Mouse (Mus musculus) heart, embryonic 11.5 days (tissue): ENCODE measurements at regions not wholly inside any gene's neighbourhood (a gene's known extent, or its start where the extent isn't known, plus 50 kb on each side); places are given as distances from the start of the nearest gene placed in this dataset.

Source experiments
- ATAC-seq: fragments of 200-750 bp; cut with Nextera tagmentation; replicated peaks from 2 replicates; pipeline ENCODE4 v1.8.0; 2017; ENCODE audit warnings: moderate library complexity; ENCODE audit not compliant: insufficient number of reproducible peaks, low FRiP score, low TSS enrichment
- H3K27ac ChIP-seq: fragments of 300-500 bp; sonication (generic); 2 replicates; pipeline ENCODE4 v1.5.1; 2014; ENCODE audit warnings: mild to moderate bottlenecking, low read depth, low read length
- H3K27me3 ChIP-seq: fragments of 300-500 bp; sonication (generic); 2 replicates; pipeline ENCODE4 v1.6.1; 2014; ENCODE audit warnings: mild to moderate bottlenecking, low read length, mixed read lengths; ENCODE audit not compliant: control insufficient read depth, insufficient read depth
- H3K36me3 ChIP-seq: fragments of 300-500 bp; sonication (generic); 2 replicates; pipeline ENCODE4 v1.6.1; 2014; ENCODE audit warnings: mild to moderate bottlenecking, low read length, moderate library complexity, mixed read lengths; ENCODE audit not compliant: control insufficient read depth, insufficient read depth
- H3K4me1 ChIP-seq: fragments of 300-500 bp; sonication (generic); 2 replicates; pipeline ENCODE4 v1.6.1; 2014; ENCODE audit warnings: low read length; ENCODE audit not compliant: control insufficient read depth, insufficient read depth
- H3K4me2 ChIP-seq: fragments of 300-500 bp; sonication (generic); 2 replicates; pipeline ENCODE4 v1.6.1; 2014; ENCODE audit warnings: mild to moderate bottlenecking, moderate library complexity
- H3K4me3 ChIP-seq: fragments of 300-500 bp; sonication (generic); 2 replicates; pipeline ENCODE4 v1.5.1; 2014; ENCODE audit warnings: low read depth, low read length
- H3K9ac ChIP-seq: fragments of 300-500 bp; sonication (generic); 2 replicates; pipeline ENCODE4 v1.6.1; 2014; ENCODE audit warnings: mild to moderate bottlenecking, low read depth, low read length, moderate library complexity
- H3K9me3 ChIP-seq: fragments of 300-500 bp; sonication (generic); replicated peaks from 2 replicates; pipeline ENCODE4 v1.6.1; 2016; ENCODE audit warnings: low read length; ENCODE audit not compliant: control insufficient read depth
- WGBS: fragments of 180-500 bp; shearing (Covaris S2); extraction: QIAGEN DNeasy Blood & Tissue Kit; methylation state at CpG from one replicate; pipeline ENCODE4 v1.1.7; 2014; ENCODE audit not compliant: insufficient replicate concordance; 5-methylcytosine and 5-hydroxymethylcytosine counted together

DNA sequence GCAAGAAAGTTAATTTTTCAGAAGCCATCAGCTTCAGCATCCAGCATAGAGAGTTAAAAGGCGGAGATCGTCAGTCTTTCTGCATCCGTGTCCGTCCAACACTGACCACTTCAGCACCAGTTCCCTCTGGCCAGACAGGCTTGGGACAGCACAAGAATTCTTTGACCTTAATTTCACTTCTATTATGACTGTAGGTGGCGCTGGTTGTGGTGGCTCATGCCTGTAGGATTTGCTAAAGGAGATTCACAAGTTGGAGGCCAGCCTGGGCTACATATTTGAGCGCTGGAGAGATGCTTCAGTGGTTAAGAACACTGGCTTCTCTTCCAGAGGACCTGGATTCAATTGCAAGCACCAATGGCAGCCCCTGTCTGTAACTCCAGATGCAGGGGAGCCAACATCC is 66.0 kb downstream of the Amer2 start:
- Histone ChIP-seq H3K27ac (no peak overlapping the region), H3K9me3 (no peaks in the 10 kb centered on the region), H3K9ac (no peak overlapping the region), H3K4me1 (no peaks in the 10 kb centered on the region), H3K4me2 (no peak overlapping the region), H3K4me3 (no peak overlapping the region), H3K27me3 (no peaks in the 10 kb centered on the region), H3K36me3 (no peaks in the 10 kb centered on the region)
- WGBS, result 46% methylated on average over 6 of the region's 6 CpGs
- ATAC-seq, result no peak

DNA sequence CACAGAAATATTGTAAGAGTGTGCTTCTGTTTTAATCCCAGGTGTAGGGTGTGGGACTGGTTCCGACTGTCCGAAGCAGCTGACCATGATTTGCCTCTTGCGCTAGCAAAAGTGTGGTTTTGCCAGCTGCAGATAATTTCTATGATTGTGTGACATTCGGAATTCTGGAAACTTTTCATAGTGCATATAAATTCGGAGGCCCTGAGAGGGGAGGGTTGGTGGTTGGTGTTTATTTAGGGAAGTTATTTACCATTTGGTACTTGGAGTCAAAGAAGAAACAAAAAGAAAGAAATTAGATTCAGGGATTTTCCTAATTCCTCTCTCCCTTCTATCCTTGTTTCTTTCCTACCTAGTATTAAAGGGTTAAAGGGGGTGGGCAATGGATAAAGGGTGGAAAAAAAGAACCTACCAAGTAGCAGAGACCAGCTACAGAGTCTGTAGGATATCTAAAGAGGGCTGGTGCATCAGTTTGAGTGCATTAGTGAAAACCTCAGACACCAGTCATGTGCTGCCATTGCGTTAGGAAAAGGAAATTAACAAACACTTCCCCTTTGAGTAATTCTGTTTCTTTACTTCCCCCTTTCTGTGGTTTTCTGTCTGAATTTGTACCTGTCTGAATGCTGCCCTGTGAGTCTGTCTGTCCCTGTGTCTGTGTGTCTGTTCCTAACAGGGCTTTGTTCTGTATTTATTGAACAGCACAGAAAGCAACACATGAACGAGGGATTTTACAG is 70.9 kb downstream of the Amer2 start:
- 74% methylated on average over 7 of the region's 7 CpGs for WGBS
- Histone ChIP-seq H3K9ac (no peak overlapping the region), H3K27ac (no peak overlapping the region)

DNA sequence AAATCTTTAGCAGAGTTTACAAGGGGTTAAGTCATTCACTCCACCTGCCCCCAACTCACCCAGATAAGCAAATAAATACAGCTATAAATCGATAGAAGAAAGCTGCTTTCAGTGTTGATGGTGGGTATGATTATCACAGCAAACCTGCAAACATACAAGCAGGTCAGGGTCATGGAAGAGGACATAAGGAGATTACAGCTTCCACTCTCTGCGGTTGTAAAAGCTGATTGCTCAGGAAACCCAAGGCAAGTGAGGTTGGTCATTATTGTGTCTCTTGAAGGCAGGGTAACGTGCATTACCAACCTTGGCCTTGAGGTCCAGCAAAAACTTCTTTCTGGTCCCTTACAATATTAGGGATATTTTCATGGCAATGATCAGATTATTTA is 71.5 kb downstream of the Amer2 start:
- H3K4me1 ChIP-seq, result no peaks in the 10 kb centered on the region
- 63% methylated on average over 3 of the region's 3 CpGs for WGBS
- H3K36me3 ChIP-seq, result no peaks in the 10 kb centered on the region
- H3K9me3 ChIP-seq, result no peaks in the 10 kb centered on the region
- no peak overlapping the region for H3K9ac ChIP-seq
- H3K4me2 ChIP-seq, result no peak overlapping the region
- H3K4me3 ChIP-seq, result no peak overlapping the region
- no peak for ATAC-seq
- no peak overlapping the region for H3K27ac ChIP-seq
- H3K27me3 ChIP-seq, result no peaks in the 10 kb centered on the region

More for the DNA sequence above, 70.9 kb downstream of the Amer2 start:
- no peak for ATAC-seq
- no peaks in the 10 kb centered on the region for H3K9me3 ChIP-seq
- H3K4me3 ChIP-seq, result no peak overlapping the region
- no peaks in the 10 kb centered on the region for H3K4me1 ChIP-seq
- no peaks in the 10 kb centered on the region for H3K27me3 ChIP-seq
- H3K4me2 ChIP-seq, result no peak overlapping the region
- H3K36me3 ChIP-seq, result no peaks in the 10 kb centered on the region

DNA sequence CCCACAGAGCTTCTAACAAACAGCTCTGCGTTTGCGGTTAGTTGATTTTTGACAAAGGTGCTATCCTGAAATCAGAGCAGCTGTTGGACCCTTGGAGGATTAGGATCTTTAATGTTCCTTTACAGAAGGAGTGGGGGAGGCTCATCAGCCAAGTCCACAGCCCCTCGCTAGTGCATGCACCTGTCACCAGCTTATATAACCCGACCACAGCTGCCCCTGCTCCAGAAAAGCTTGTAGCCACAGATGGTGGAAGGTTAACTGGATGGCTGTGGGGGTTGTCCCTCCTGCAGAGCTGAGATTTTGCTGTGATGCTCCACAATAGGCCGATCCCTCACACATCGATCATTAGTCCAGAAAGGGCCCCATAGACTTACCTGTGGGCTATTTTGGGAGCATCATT is 73.0 kb downstream of the Amer2 start:
- no peak overlapping the region for H3K27ac ChIP-seq
- no peaks in the 10 kb centered on the region for H3K4me1 ChIP-seq
- WGBS, result 90% methylated on average over 6 of the region's 6 CpGs
- no peaks in the 10 kb centered on the region for H3K36me3 ChIP-seq
- H3K9me3 ChIP-seq, result no peaks in the 10 kb centered on the region
- no peak overlapping the region for H3K4me3 ChIP-seq
- no peak for ATAC-seq
- H3K9ac ChIP-seq, result no peak overlapping the region
- H3K27me3 ChIP-seq, result no peaks in the 10 kb centered on the region
- H3K4me2 ChIP-seq, result no peak overlapping the region

DNA sequence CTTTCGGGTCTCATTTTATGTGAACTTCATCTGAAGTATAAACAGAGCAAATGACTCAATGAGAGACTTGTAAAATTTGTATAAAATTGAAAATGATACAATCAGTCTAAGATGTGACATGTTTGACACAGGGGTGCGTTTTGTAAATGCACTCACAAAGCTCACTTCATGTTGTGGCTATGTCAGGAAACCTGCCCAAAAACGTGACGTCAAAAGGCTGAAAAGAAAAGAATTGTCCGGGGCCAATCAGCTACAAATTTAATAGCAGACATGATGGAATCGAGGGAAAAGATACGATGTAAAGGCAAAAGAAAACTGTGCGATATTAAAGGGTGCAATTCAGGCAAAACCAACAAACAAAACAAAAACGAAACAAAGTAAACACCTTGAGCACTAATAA is 78.2 kb downstream of the Amer2 start:
- Histone ChIP-seq H3K27ac (no peak overlapping the region), H3K36me3 (no peaks in the 10 kb centered on the region), H3K4me1 (no peaks in the 10 kb centered on the region), H3K9ac (no peak overlapping the region), H3K27me3 (no peaks in the 10 kb centered on the region), H3K4me3 (no peak overlapping the region), H3K9me3 (no peaks in the 10 kb centered on the region), H3K4me2 (no peak overlapping the region)
- no peak for ATAC-seq
- WGBS, result 84% methylated on average over 9 of the region's 9 CpGs

DNA sequence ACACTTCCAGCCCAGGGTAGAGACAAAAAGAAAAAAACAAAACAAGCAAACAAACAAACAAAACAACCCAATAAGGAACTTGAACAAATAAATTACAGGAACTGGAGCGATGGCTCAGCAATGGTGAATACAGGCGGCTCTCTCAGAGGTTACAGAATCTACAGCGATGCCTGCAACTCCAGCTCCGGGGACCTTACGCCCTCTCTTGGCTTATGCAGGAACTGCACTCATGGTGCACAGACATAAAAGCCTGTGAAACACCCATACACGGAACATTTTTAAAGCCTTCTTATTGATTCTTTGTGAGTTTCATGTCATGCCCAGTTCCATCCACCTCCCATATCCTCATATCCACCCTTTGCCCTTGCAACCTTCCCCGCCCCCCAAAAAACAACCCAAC is 78.6 kb downstream of the Amer2 start:
- Histone ChIP-seq H3K9ac (no peak overlapping the region), H3K27me3 (no peaks in the 10 kb centered on the region), H3K9me3 (no peaks in the 10 kb centered on the region), H3K4me3 (no peak overlapping the region), H3K27ac (no peak overlapping the region), H3K36me3 (no peaks in the 10 kb centered on the region), H3K4me2 (no peak overlapping the region), H3K4me1 (no peaks in the 10 kb centered on the region)
- WGBS, result 73% methylated on average over 7 of the region's 7 CpGs
- ATAC-seq, result no peak

DNA sequence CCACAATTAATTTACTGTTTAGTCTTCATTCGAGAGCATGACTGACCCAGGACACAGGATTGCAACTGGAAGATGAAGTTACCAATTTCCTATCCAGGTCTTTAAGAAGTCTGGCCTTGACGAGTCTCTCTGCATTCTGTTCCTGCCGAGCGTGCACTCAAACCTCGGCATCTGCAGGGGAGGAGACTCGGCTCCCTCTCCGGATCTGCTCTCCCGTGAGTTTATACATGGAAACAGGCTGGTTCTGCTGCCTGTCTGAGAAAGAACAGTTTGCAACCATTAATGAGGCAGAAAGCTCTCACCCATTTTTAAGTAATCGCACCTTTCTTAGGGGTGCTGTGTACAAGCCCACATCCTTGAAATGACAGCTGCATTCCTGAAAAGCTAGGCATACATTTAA is 83.7 kb downstream of the Amer2 start:
- no peak overlapping the region for H3K27ac ChIP-seq
- H3K36me3 ChIP-seq, result no peaks in the 10 kb centered on the region
- no peaks in the 10 kb centered on the region for H3K27me3 ChIP-seq
- 64% methylated on average over 9 of the region's 9 CpGs for WGBS
- H3K4me2 ChIP-seq, result no peak overlapping the region
- no peaks in the 10 kb centered on the region for H3K9me3 ChIP-seq
- no peak overlapping the region for H3K9ac ChIP-seq
- H3K4me1 ChIP-seq, result no peaks in the 10 kb centered on the region
- no peak for ATAC-seq
- no peak overlapping the region for H3K4me3 ChIP-seq

DNA sequence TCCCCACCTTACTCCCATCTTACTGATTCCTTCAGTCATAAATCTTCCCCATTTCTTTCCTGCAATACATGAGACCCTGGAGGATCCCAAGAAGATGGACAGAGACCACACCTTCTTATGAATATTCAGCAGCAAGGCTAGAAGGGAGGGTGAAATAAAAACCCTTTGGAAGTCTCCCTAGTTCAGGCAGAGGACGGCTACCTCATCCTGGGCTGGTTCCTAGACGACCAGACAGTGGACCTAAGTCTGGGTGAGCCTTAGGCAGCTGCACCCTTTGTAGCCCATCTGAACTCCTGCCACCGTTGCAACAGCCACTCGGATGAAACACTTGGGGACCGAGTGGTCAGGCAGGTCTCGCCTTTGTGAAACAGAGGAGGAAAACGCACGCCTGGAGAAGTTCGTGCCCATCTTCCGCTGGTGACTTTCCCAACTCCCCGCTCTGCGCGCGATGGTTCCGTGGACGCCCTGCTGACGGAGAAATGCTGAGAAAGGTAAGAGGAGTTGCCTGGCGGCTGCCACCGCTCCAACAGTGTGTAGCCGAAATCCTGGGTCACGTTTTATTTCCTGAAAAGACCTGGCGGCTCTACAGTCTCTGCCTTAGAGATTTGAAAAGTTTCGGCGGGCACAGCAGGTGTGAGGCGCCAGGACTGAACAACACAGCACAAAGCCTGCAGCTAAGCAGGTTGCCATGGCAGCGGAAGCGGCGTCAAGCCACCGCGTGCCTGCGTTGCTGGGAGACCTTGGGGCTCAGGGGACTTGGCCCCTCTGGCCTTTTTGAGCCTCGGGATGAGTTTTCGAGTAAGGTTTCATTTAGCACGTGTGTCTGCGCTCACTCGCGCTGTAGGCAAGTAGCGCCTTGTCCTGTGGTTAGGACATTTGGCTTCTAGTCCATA is 112.2 kb downstream of the Amer2 start:
- Histone ChIP-seq H3K9ac (no peak overlapping the region; the same call in 1 of the 2 replicates), H3K27me3 (peaks cover 19% of the 10 kb centered on the region), H3K4me3 (peak overlapping the region; percentile 48), H3K4me1 (no peaks in the 10 kb centered on the region), H3K27ac (no peak overlapping the region), H3K4me2 (peak overlapping the region; percentile 88), H3K36me3 (no peaks in the 10 kb centered on the region), H3K9me3 (0 out of 2 replicates have a peak, but pooled peaks cover 2% of the 10 kb centered on the region)
- peak; percentile 61; the same call in 1 of the 2 replicates for ATAC-seq
- WGBS, result under 1% methylated on average over 38 of the region's 38 CpGs
